Mouse (Mus musculus) kidney, adult 11 months (tissue): ENCODE results near the gene Mfsd14a.

Experiments used
- DNase-seq: peaks from one replicate; pipeline ENCODE4 v3.0.0; 2022

Mfsd14a gene

GRCm38 (mm10) chr3:116652033-116652446, 10.4 kb downstream of the Mfsd14a start:
- no peak for DNase-seq

GRCm38 (mm10) chr3:116650698-116651097, 11.8 kb downstream of the Mfsd14a start:
- no peak for DNase-seq

GRCm38 (mm10) chr3:116648805-116649204, 13.7 kb downstream of the Mfsd14a start:
- DNase-seq: no peak

- no peak for DNase-seq
Measured at GRCm38 (mm10) chr3:116646387-116646786, 16.1 kb downstream of the Mfsd14a start.

- DNase-seq: no peak
Measured at GRCm38 (mm10) chr3:116642373-116642772, 20.1 kb downstream of the Mfsd14a start.

- no peak for DNase-seq
Measured at GRCm38 (mm10) chr3:116641811-116642371, 20.6 kb downstream of the Mfsd14a start.

- no peak for DNase-seq
Measured at GRCm38 (mm10) chr3:116640024-116640423, 22.5 kb downstream of the Mfsd14a start.

GRCm38 (mm10) chr3:116638572-116638971, 23.9 kb downstream of the Mfsd14a start:
- no peak for DNase-seq

- no peak for DNase-seq
Measured at GRCm38 (mm10) chr3:116637693-116638476, 24.6 kb downstream of the Mfsd14a start.

GRCm38 (mm10) chr3:116635799-116636198, 26.7 kb downstream of the Mfsd14a start:
- DNase-seq: no peak

- DNase-seq: no peak
Measured at GRCm38 (mm10) chr3:116634853-116635252, 27.6 kb downstream of the Mfsd14a start.

- no peak for DNase-seq
Measured at GRCm38 (mm10) chr3:116634091-116634490, 28.4 kb downstream of the Mfsd14a start.

GRCm38 (mm10) chr3:116632971-116633370, 29.5 kb downstream of the Mfsd14a start:
- DNase-seq: no peak

GRCm38 (mm10) chr3:116631459-116631858, 31.0 kb downstream of the Mfsd14a start:
- DNase-seq: no peak

GRCm38 (mm10) chr3:116622641-116623040, 39.8 kb downstream of the Mfsd14a start:
- DNase-seq: no peak

- no peak for DNase-seq
Measured at GRCm38 (mm10) chr3:116620636-116621370, 41.7 kb downstream of the Mfsd14a start.

- no peak for DNase-seq
Measured at GRCm38 (mm10) chr3:116618855-116619254, 43.6 kb downstream of the Mfsd14a start.

- no peak for DNase-seq
Measured at GRCm38 (mm10) chr3:116615318-116616068, 47.0 kb downstream of the Mfsd14a start.

- DNase-seq: no peak
Measured at GRCm38 (mm10) chr3:116614295-116614892, 48.1 kb downstream of the Mfsd14a start, which contains the start of gene Trmt13. Gene Trmt13 (minus strand): TSS chr3:116614587.

GRCm38 (mm10) chr3:116604570-116604969, 57.9 kb downstream of the Mfsd14a start:
- no peak for DNase-seq

GRCm38 (mm10) chr3:116601781-116602180, 60.7 kb downstream of the Mfsd14a start:
- no peak for DNase-seq

GRCm38 (mm10) chr3:116601005-116601404, 61.5 kb downstream of the Mfsd14a start:
- DNase-seq: no peak

GRCm38 (mm10) chr3:116599705-116600104, 62.8 kb downstream of the Mfsd14a start:
- no peak for DNase-seq
